Mouse (Mus musculus): ENCODE measurements around the gene Dennd5a. TPM values are rescaled to one million over a fixed set of nuclear protein-coding genes. Genes with fewer than 3 reads are reported as not detected.
A peak's percentile ranks its signal among the peaks of the same experiment; 100 is the strongest.

The Dennd5a gene
- total RNA-seq, 2 experiments from 2014 or later, result 22.4 to 35.2 TPM

- ATAC-seq (replicated peaks; ENCODE audit: low FRiP score, poor library complexity, severe bottlenecking), result no peak
These were observed 110.4 kb downstream of the Dennd5a start for GRCm38 (mm10) chr7:109849750-109850434.

DNA sequence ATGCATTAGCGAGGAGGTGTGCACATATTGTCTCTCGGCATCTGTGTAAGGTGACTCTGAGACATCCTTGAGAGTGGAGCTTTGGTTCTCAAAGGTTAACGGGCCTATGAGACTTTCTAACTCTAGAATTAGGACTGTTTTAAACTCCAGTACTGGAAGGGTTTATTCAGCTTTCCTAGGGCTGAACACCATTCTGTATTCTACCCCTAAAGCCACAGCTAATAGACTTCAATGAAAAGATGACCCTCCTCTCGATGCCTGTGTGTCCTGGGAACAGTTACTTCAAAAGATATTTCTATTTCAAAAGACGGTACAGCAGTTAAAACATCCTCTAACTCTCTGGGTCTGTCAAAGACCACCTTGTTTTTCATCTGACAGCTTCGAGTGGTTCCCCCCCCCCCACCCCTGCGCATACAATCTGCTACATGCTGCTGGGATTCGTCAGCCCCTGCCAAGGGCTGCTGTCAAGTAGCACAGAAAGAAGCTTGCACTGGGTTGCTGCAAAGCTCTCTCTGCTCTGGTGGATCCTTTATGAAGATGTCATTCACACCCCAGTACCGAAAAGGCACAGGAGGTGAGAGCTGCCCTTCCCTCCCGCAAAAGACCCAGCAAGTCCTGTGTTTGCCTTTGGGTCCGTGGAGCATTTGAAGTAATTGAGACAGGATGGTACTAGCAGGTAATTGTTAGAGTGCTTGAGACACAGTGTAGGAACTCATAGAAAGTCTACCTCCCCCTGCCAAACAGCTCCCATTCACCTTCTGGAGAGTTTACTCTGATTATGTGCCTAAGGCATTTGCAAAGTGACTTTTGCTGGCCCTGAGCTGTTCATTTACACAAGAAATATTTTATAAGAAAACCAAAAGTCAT lies 111.2 kb downstream of the Dennd5a start:
- ATAC-seq (replicated peaks; ENCODE audit: low FRiP score, poor library complexity, severe bottlenecking), result no peak

DNA sequence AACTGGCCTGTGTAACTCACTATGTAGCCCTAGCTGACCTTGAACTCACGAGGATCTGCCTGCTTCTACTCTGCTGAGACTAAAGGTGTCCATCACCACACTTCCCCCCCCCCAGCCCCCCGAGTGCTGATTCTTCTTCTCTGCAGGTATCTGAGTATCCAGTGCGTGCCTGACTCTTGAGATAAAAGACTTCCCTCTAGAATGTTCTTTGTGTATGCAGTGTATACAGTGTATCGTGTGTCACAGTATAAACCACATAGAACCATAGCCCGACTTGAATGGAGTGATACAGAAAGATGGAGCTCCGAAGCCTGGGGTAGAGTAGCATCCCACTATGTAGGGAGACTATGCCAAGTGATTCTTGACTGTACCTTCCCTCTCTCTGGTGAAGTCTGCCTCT lies 116.2 kb downstream of the Dennd5a start:
- 0 out of 2 replicates have a peak, but pooled peaks have one; percentile 21 for ATAC-seq (replicated peaks; ENCODE audit: low FRiP score, poor library complexity, severe bottlenecking)

Other genes starting within 250 kb of the Dennd5a start
- gene BC051019, start 236.6 kb downstream of the Dennd5a start, total RNA-seq (2015; ENCODE audit: low replicate concordance), result not detected in 2 replicates
- gene BC051019, start 236.6 kb downstream of the Dennd5a start, total RNA-seq (2017; ENCODE audit: low replicate concordance), result not detected in 2 replicates
- not detected in 2 replicates for gene Ascl3, start 228.7 kb downstream of the Dennd5a start, total RNA-seq (2015; ENCODE audit: low replicate concordance)
- not detected in 2 replicates for gene Ascl3, start 228.7 kb downstream of the Dennd5a start, total RNA-seq (2017; ENCODE audit: low replicate concordance)
- 57.8 and 63.1 TPM in 2 replicates for gene Tmem9b, start 207.6 kb downstream of the Dennd5a start, total RNA-seq (2015; ENCODE audit: low replicate concordance)
- gene Tmem9b, start 207.6 kb downstream of the Dennd5a start, total RNA-seq (2017; ENCODE audit: low replicate concordance), result 22.2 and 22.6 TPM in 2 replicates
- gene Nrip3, start 178.4 kb downstream of the Dennd5a start, total RNA-seq (2015; ENCODE audit: low replicate concordance), result 18.9 and 22.0 TPM in 2 replicates
- 25.0 and 38.0 TPM in 2 replicates for gene Nrip3, start 178.4 kb downstream of the Dennd5a start, total RNA-seq (2017; ENCODE audit: low replicate concordance)
- gene Scube2, start 94.8 kb downstream of the Dennd5a start, total RNA-seq (2015; ENCODE audit: low replicate concordance), result not detected in 2 replicates
- not detected in 2 replicates for gene Scube2, start 94.8 kb downstream of the Dennd5a start, total RNA-seq (2017; ENCODE audit: low replicate concordance)
- gene Tmem41b, start 26.5 kb upstream of the Dennd5a start, total RNA-seq (2015; ENCODE audit: low replicate concordance), result 42.2 and 76.3 TPM in 2 replicates
- 49.9 and 76.2 TPM in 2 replicates for gene Tmem41b, start 26.5 kb upstream of the Dennd5a start, total RNA-seq (2017; ENCODE audit: low replicate concordance)
- 29.9 and 34.0 TPM in 2 replicates for gene Ipo7, start 57.8 kb upstream of the Dennd5a start, total RNA-seq (2015; ENCODE audit: low replicate concordance)
- 45.9 and 69.8 TPM in 2 replicates for gene Ipo7, start 57.8 kb upstream of the Dennd5a start, total RNA-seq (2017; ENCODE audit: low replicate concordance)
- gene Zfp143, start 100.7 kb upstream of the Dennd5a start, total RNA-seq (2015; ENCODE audit: low replicate concordance), result 25.2 and 34.6 TPM in 2 replicates
- gene Zfp143, start 100.7 kb upstream of the Dennd5a start, total RNA-seq (2017; ENCODE audit: low replicate concordance), result 21.8 and 38.1 TPM in 2 replicates
- gene Wee1, start 161.6 kb upstream of the Dennd5a start, total RNA-seq (2015; ENCODE audit: low replicate concordance), result 34.6 and 54.9 TPM in 2 replicates
- gene Wee1, start 161.6 kb upstream of the Dennd5a start, total RNA-seq (2017; ENCODE audit: low replicate concordance), result 22.3 and 28.8 TPM in 2 replicates

Measured in erythroid progenitor cell, adult 5-6 weeks (primary cell).